Mouse (Mus musculus) ES-E14 (cell line): ENCODE data around the gene Tmem114. TPM values are rescaled to one million over a fixed set of nuclear protein-coding genes. Genes with fewer than 3 reads are reported as not detected.

Experiments used
- DNase-seq: peaks from one replicate; pipeline ENCODE4 v3.0.0-alpha.2; 2013; ENCODE audit warnings: low read depth, low spot score
- H3K27ac ChIP-seq: 2 replicates; pipeline ENCODE4 v1.5.1; 2012; ENCODE audit warnings: low read depth, mild to moderate bottlenecking, low read length, moderate library complexity, mixed read lengths; ENCODE audit not compliant: poor library complexity, insufficient read depth, severe bottlenecking
- H3K36me3 ChIP-seq: 2 replicates; pipeline ENCODE4 v1.6.1; 2012; ENCODE audit warnings: mild to moderate bottlenecking, low read length, moderate library complexity, mixed read lengths; ENCODE audit not compliant: control insufficient read depth, poor library complexity, insufficient read depth, severe bottlenecking
- H3K4me1 ChIP-seq, 2 experiments: fragments of 150-350 bp in 1 of 2; sonication (generic) in 1 of 2; 2 replicates each; pipeline ENCODE4 v1.6.1; 2012; ENCODE audit warnings: low read length in 2 of 2, mild to moderate bottlenecking in 1 of 2, mixed read lengths in 1 of 2; ENCODE audit not compliant: control insufficient read depth in 2 of 2, insufficient read depth in 2 of 2, poor library complexity in 1 of 2
- H3K4me3 ChIP-seq, 2 experiments: fragments of 150-350 bp in 1 of 2; sonication (generic) in 1 of 2; 2 replicates each; pipeline ENCODE4 v1.5.1; 2012; ENCODE audit warnings: low read length in 2 of 2, low read depth in 1 of 2, mild to moderate bottlenecking in 1 of 2, mixed read lengths in 1 of 2; ENCODE audit not compliant: insufficient read depth in 1 of 2, poor library complexity in 1 of 2, severe bottlenecking in 1 of 2
- H3K9ac ChIP-seq: 2 replicates; pipeline ENCODE4 v1.6.1; 2012; ENCODE audit warnings: low read depth, mild to moderate bottlenecking, low read length, mixed read lengths; ENCODE audit not compliant: poor library complexity, insufficient read depth, severe bottlenecking
- H3K9me3 ChIP-seq: fragments of 150-350 bp; sonication (generic); 2 replicates; pipeline ENCODE4 v1.6.1; 2012; ENCODE audit warnings: low read depth, mild to moderate bottlenecking, low read length; ENCODE audit not compliant: control insufficient read depth, insufficient read depth
- CHD2 ChIP-seq: IDR thresholded peaks from 2 replicates; pipeline ENCODE4 v1.6.1; 2014; ENCODE audit warnings: mild to moderate bottlenecking, low read depth, low read length, inconsistent platforms
- HCFC1 ChIP-seq: IDR thresholded peaks from 2 replicates; pipeline ENCODE4 v1.6.1; 2012; ENCODE audit warnings: low read length, inconsistent platforms, borderline replicate concordance; ENCODE audit not compliant: insufficient read depth
- MAFK ChIP-seq: IDR thresholded peaks from 2 replicates; pipeline ENCODE4 v1.6.1; 2014; ENCODE audit warnings: mild to moderate bottlenecking, low read depth, low read length, inconsistent platforms; ENCODE audit not compliant: insufficient read depth
- ZC3H11A ChIP-seq: IDR thresholded peaks from 2 replicates; pipeline ENCODE4 v1.6.1; 2012; ENCODE audit warnings: low read depth, mild to moderate bottlenecking, inconsistent platforms, low read length, borderline replicate concordance
- ZNF384 ChIP-seq: IDR thresholded peaks from 2 replicates; pipeline ENCODE4 v1.6.1; 2012; ENCODE audit warnings: low read depth, low read length, inconsistent platforms
- in situ Hi-C, 2 experiments: fragments of 600-800 bp; cut with MboI; formaldehyde crosslinking; loops; one replicate each; pipeline ENCODE4 v1.15.1; 2025; ENCODE audit warnings: low sequenced_read_pairs in 2 of 2, inconsistent platforms in 1 of 2; ENCODE audit not compliant: unreplicated experiment in 2 of 2
- total RNA-seq: library from RNA; depleted of rRNA; stranded (reverse); fragments of 300-350 nt; gene quantifications from 2 replicates; pipeline ENCODE4 v1.2.3, GENCODE M21; 2012

Gene Tmem114
- total RNA-seq, 1 experiment, result not detected

- Histone ChIP-seq H3K4me1 (no peaks in the 10 kb centered on the region), H3K27ac (no peak overlapping the region), H3K4me3 (no peak overlapping the region), H3K36me3 (no peaks in the 10 kb centered on the region), H3K9me3 (no peaks in the 10 kb centered on the region), H3K9ac (no peak overlapping the region)
- in situ Hi-C loops, result no loop called here
- TF ChIP-seq HCFC1 (no peak), CHD2 (no peak), MAFK (no peak), ZC3H11A (no peak), ZNF384 (no peak)
- no peak for DNase-seq
These were observed 33.5 kb upstream of the Tmem114 start for GRCm38 (mm10) chr16:8458391-8458790.

GRCm38 (mm10) chr16:8455221-8455620 is 30.3 kb upstream of the Tmem114 start:
- no peak overlapping the region for H3K9ac ChIP-seq
- in situ Hi-C loops, result no loop called here
- H3K36me3 ChIP-seq, result no peaks in the 10 kb centered on the region
- no peaks in the 10 kb centered on the region for H3K9me3 ChIP-seq
- DNase-seq, result no peak
- no peaks in the 10 kb centered on the region for H3K4me1 ChIP-seq
- H3K27ac ChIP-seq, result no peak overlapping the region
- no peak overlapping the region for H3K4me3 ChIP-seq
- TF ChIP-seq ZNF384, result no peak

- H3K9ac ChIP-seq, result no peak overlapping the region
- DNase-seq, result no peak
- no peaks in the 10 kb centered on the region for H3K9me3 ChIP-seq
- H3K27ac ChIP-seq, result no peak overlapping the region
- no peak for TF ChIP-seq CHD2
- TF ChIP-seq ZNF384, result no peak
- TF ChIP-seq HCFC1, result no peak
- no peak for TF ChIP-seq MAFK
- no peak for TF ChIP-seq ZC3H11A
- in situ Hi-C loops, result no loop called here
- H3K4me3 ChIP-seq, result no peak overlapping the region
- no peaks in the 10 kb centered on the region for H3K4me1 ChIP-seq
- no peaks in the 10 kb centered on the region for H3K36me3 ChIP-seq
These were observed 28.4 kb upstream of the Tmem114 start for GRCm38 (mm10) chr16:8453301-8453700.

GRCm38 (mm10) chr16:8446256-8446655 is 21.3 kb upstream of the Tmem114 start:
- in situ Hi-C loops, result no loop called here
- DNase-seq, result no peak

GRCm38 (mm10) chr16:8444911-8445310 is 20.0 kb upstream of the Tmem114 start:
- Histone ChIP-seq H3K9ac (no peak overlapping the region), H3K9me3 (no peaks in the 10 kb centered on the region), H3K4me3 (no peak overlapping the region), H3K36me3 (no peaks in the 10 kb centered on the region), H3K27ac (no peak overlapping the region), H3K4me1 (no peaks in the 10 kb centered on the region)
- in situ Hi-C loops, result no loop called here
- no peak for DNase-seq
- TF ChIP-seq MAFK, result no peak
- TF ChIP-seq CHD2, result no peak
- no peak for TF ChIP-seq ZNF384
- TF ChIP-seq HCFC1, result no peak
- no peak for TF ChIP-seq ZC3H11A

More at GRCm38 (mm10) chr16:8446256-8446655, 21.3 kb upstream of the Tmem114 start:
- H3K4me3 ChIP-seq, result no peak overlapping the region
- H3K9ac ChIP-seq, result no peak overlapping the region
- H3K27ac ChIP-seq, result no peak overlapping the region
- H3K36me3 ChIP-seq, result no peaks in the 10 kb centered on the region
- TF ChIP-seq ZNF384, result no peak
- no peak for TF ChIP-seq ZC3H11A
- no peak for TF ChIP-seq HCFC1
- TF ChIP-seq MAFK, result no peak
- no peak for TF ChIP-seq CHD2
- no peaks in the 10 kb centered on the region for H3K4me1 ChIP-seq
- no peaks in the 10 kb centered on the region for H3K9me3 ChIP-seq
